Mouse (Mus musculus): ENCODE measurements at regions not wholly inside any gene's neighbourhood (a gene's known extent, or its start where the extent isn't known, plus 50 kb on each side); places are given as distances from the start of the nearest gene placed in this dataset.
A peak's percentile ranks its signal among the peaks of the same experiment; 100 is the strongest.

DNA sequence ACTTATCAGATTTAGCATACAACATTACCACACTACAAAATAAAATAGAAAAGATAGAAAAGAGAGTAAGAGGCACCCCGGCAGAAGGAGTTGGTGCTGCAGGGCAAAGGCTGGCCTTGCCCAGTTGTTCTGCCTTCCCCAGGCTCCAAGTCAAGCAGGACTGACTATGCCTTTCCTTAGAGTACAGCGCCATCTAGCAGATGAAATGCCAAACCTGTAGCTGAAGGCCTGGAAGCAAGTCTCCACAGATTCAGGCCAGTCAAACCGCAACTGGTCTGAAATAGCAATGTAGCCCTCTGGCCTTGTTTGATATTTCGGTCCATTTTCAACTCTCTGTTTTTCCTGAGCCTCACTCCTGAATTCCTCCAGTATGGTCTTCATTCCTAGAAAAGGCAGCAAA lies 312.4 kb upstream of the Clint1 start:
- peak; percentile 56; the same call in 1 of the 2 replicates for ATAC-seq (ENCODE audit: low FRiP score)
- Histone ChIP-seq H3K36me3 (ENCODE audit: control insufficient read depth, insufficient read depth, low read length) (no peaks in the 10 kb centered on the region), H3K4me1 (replicated peaks; ENCODE audit: control insufficient read depth, insufficient read depth, low read length) (no peaks in the 10 kb centered on the region; the same call in 1 of the 2 replicates), H3K9ac (ENCODE audit: low read depth, low read length) (no peak overlapping the region), H3K4me3 (ENCODE audit: low read depth, low read length) (no peak overlapping the region), H3K27me3 (ENCODE audit: control insufficient read depth, insufficient read depth, low read length) (no peaks in the 10 kb centered on the region), H3K9me3 (ENCODE audit: control insufficient read depth, low read length) (no peaks in the 10 kb centered on the region), H3K4me2 (replicated peaks; ENCODE audit: low read depth, low read length) (no peak overlapping the region), H3K27ac (ENCODE audit: low read depth, low read length) (no peak overlapping the region)
- DNase-seq (ENCODE audit: low spot score): peak; percentile 83
- WGBS: 52% methylated on average over 4 of the region's 4 CpGs

DNA sequence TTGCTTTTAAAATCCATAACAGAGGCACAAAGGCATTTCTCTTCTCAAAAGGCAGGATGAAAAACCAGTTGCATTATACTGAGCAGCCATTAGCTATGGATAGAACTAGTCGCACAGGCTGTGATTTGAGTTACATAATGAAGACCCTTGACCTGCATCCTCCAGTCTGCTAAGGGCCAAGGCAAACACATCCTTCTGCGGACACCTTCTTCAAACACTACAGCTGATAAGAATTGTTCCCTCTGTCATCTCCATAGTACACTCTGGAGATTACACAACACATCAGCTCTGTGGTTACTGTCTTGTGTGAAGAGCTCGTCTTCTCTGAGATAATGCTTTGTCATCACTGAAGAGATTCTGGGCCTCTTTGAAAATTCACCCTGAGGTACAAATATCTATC lies 307.3 kb upstream of the Clint1 start:
- H3K36me3 ChIP-seq (ENCODE audit: control insufficient read depth, insufficient read depth, low read length): no peaks in the 10 kb centered on the region
- DNase-seq (ENCODE audit: low spot score): no peak
- WGBS: 94% methylated on average over 3 of the region's 3 CpGs

DNA sequence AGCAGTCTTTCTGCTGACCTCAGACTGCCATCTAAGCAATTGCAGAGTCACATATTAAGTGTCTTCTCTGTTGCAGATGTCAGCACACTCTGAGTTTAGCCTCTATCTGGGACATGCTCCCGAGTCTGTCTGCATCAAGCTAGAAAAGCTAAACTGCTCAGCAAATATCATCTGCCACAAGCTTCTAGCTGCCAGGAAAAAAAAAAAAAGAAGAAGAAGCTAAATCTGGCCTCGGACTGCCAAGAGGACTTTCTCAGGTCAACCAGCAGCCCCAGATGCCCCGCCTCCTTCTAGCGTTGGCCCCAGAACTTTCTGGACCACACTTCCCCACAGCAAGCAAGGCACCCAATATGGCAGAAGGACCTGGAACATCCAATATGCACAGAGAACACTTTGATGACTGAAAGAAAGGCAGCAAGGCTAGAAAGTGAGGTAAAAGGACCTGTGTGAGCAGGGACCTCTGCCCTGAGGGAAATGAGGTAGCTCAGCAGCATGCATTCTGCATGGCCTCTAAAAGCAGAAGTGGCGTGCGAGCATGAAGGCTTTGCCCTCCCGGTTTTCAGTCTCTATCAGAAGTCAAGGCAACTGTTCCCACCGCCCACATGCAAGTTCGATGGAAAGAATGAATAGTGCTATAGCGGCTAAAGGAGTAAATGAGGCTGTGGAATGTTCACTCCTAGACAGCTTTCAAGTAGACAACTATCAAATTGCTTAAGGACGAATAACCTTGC lies 305.8 kb upstream of the Clint1 start:
- no peaks in the 10 kb centered on the region for H3K36me3 ChIP-seq (ENCODE audit: control insufficient read depth, insufficient read depth, low read length)
- no peaks in the 10 kb centered on the region for H3K4me1 ChIP-seq (replicated peaks; ENCODE audit: control insufficient read depth, insufficient read depth, low read length)
- WGBS: 85% methylated on average over 11 of the region's 11 CpGs
- H3K27ac ChIP-seq (ENCODE audit: low read depth, low read length): no peak overlapping the region
- no peak overlapping the region for H3K4me2 ChIP-seq (replicated peaks; ENCODE audit: low read depth, low read length)
- H3K9ac ChIP-seq (ENCODE audit: low read depth, low read length): no peak overlapping the region
- no peaks in the 10 kb centered on the region for H3K9me3 ChIP-seq (ENCODE audit: control insufficient read depth, low read length)
- DNase-seq (ENCODE audit: low spot score): no peak
- H3K27me3 ChIP-seq (ENCODE audit: control insufficient read depth, insufficient read depth, low read length): no peaks in the 10 kb centered on the region
- H3K4me3 ChIP-seq (ENCODE audit: low read depth, low read length): no peak overlapping the region
- ATAC-seq (ENCODE audit: low FRiP score): no peak

More for the DNA sequence above, 307.3 kb upstream of the Clint1 start:
- Histone ChIP-seq H3K9me3 (ENCODE audit: control insufficient read depth, low read length) (no peaks in the 10 kb centered on the region), H3K4me1 (replicated peaks; ENCODE audit: control insufficient read depth, insufficient read depth, low read length) (no peaks in the 10 kb centered on the region), H3K4me2 (replicated peaks; ENCODE audit: low read depth, low read length) (no peak overlapping the region), H3K9ac (ENCODE audit: low read depth, low read length) (no peak overlapping the region), H3K27me3 (ENCODE audit: control insufficient read depth, insufficient read depth, low read length) (no peaks in the 10 kb centered on the region), H3K27ac (ENCODE audit: low read depth, low read length) (no peak overlapping the region), H3K4me3 (ENCODE audit: low read depth, low read length) (no peak overlapping the region)
- no peak for ATAC-seq (ENCODE audit: low FRiP score)

DNA sequence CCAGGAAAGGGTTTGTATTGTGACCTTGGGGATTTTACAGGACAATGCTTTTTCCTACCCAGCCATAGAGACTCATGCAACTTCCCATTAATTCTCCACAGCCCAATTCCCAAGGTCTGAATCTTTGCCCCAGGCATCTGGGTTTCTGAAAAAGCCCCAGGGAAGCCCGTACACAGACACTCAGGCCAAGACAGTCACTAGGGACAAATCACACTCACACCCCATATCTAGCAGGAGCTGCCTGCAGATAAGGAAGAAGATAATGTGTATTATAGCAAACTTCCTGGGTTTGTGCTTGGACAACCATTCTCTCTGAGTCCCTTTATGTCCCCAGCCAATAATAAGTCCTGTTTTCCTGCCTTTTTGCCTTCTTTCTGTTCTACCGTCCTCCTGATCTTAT lies 305.0 kb upstream of the Clint1 start:
- ATAC-seq (ENCODE audit: low FRiP score) (no peak), DNase-seq (ENCODE audit: low spot score) (no peak)
- Histone ChIP-seq H3K9me3 (ENCODE audit: control insufficient read depth, low read length) (no peaks in the 10 kb centered on the region), H3K36me3 (ENCODE audit: control insufficient read depth, insufficient read depth, low read length) (no peaks in the 10 kb centered on the region), H3K9ac (ENCODE audit: low read depth, low read length) (no peak overlapping the region), H3K27ac (ENCODE audit: low read depth, low read length) (no peak overlapping the region), H3K27me3 (ENCODE audit: control insufficient read depth, insufficient read depth, low read length) (no peaks in the 10 kb centered on the region), H3K4me1 (replicated peaks; ENCODE audit: control insufficient read depth, insufficient read depth, low read length) (no peaks in the 10 kb centered on the region), H3K4me3 (ENCODE audit: low read depth, low read length) (no peak overlapping the region), H3K4me2 (replicated peaks; ENCODE audit: low read depth, low read length) (no peak overlapping the region)
- 79% methylated on average over 2 of the region's 2 CpGs for WGBS

DNA sequence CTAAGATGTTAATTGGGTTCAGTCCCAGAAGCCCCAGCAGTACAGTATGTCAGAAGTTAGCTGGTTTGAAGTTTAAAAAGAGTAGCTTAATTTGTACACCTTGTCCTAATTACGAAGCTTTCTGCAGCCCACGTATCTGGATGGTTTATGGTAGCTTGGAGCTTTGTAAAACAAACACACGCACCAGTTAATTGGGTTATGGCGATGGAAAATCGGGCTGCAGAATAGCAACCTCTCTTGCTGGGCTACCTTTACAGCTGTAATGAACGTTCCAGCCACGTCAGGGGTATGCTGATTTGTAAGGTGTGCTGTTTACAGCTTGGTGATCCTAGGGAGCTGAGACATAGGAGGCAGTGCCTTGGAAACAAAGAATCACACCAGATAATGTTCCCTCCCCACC lies 301.5 kb upstream of the Clint1 start:
- Histone ChIP-seq H3K4me2 (replicated peaks; ENCODE audit: low read depth, low read length) (no peak overlapping the region), H3K9ac (ENCODE audit: low read depth, low read length) (no peak overlapping the region), H3K27ac (ENCODE audit: low read depth, low read length) (no peak overlapping the region), H3K9me3 (ENCODE audit: control insufficient read depth, low read length) (no peaks in the 10 kb centered on the region), H3K36me3 (ENCODE audit: control insufficient read depth, insufficient read depth, low read length) (no peaks in the 10 kb centered on the region), H3K27me3 (ENCODE audit: control insufficient read depth, insufficient read depth, low read length) (no peaks in the 10 kb centered on the region), H3K4me3 (ENCODE audit: low read depth, low read length) (no peak overlapping the region), H3K4me1 (replicated peaks; ENCODE audit: control insufficient read depth, insufficient read depth, low read length) (no peaks in the 10 kb centered on the region)
- no peak for ATAC-seq (ENCODE audit: low FRiP score)
- WGBS: 74% methylated on average over 7 of the region's 7 CpGs
- DNase-seq (ENCODE audit: low spot score): no peak

DNA sequence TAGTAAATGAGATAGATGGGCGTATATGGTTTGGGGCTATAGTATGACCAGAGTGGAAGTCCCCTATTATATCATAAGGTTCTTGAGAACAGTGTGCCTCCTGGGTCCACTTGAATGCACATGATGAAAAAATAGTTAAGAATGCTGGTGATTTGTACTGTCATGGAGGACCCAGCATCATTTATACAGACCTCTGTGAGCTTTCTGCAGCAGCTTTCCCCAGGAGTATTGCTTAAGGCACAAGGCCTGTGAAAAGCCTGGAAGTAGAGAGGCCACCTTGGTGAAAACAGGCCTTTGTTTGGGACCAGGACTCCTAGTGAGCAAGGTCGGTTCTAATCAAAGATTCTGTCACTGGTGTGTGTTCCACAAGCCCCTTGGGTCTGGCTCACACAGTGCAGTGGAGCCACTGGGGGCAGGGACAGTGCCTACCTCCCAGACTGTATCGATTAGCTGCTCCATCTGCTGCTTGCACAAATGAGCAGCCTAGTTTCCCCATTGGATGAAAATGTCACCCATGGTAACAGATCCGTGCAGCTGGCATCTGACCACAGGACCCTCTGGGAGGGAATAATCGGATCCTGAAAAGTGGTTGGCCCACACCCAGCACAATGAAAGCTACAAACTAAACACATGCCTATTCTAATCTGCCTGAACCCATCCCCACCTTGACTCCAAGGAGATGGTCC lies 274.2 kb upstream of the Clint1 start:
- Histone ChIP-seq H3K9me3 (ENCODE audit: control insufficient read depth, low read length) (no peaks in the 10 kb centered on the region), H3K4me2 (replicated peaks; ENCODE audit: low read depth, low read length) (no peak overlapping the region), H3K36me3 (ENCODE audit: control insufficient read depth, insufficient read depth, low read length) (no peaks in the 10 kb centered on the region), H3K27ac (ENCODE audit: low read depth, low read length) (peak overlapping the region; percentile 70), H3K9ac (ENCODE audit: low read depth, low read length) (no peak overlapping the region), H3K27me3 (ENCODE audit: control insufficient read depth, insufficient read depth, low read length) (no peaks in the 10 kb centered on the region), H3K4me1 (replicated peaks; ENCODE audit: control insufficient read depth, insufficient read depth, low read length) (peaks cover 5% of the 10 kb centered on the region; the same call in 1 of the 2 replicates), H3K4me3 (ENCODE audit: low read depth, low read length) (no peak overlapping the region)
- ATAC-seq (ENCODE audit: low FRiP score) (peak; percentile 92), DNase-seq (ENCODE audit: low spot score) (peak; percentile 59)
- WGBS: 33% methylated on average over 5 of the region's 5 CpGs

DNA sequence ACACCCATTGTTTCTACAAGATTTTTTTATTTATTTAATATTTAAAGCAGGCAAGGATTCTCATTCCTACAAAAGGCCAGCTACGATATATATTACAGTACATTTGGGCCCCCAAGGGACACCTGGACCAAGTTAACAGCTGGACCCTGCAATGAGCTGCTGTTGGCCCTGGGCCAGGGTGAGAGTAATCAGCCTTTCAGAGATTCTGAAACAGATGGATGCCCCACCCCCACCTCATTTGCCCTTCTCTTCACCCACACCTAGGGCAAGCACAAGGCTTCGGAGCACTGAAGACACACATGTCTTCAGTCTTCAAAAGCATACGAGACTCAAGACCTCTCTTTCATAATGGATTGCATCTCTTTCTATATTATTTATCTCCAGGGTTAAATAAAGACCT lies 259.5 kb upstream of the Clint1 start:
- Histone ChIP-seq H3K36me3 (ENCODE audit: control insufficient read depth, insufficient read depth, low read length) (no peaks in the 10 kb centered on the region), H3K27me3 (ENCODE audit: control insufficient read depth, insufficient read depth, low read length) (no peaks in the 10 kb centered on the region), H3K4me1 (replicated peaks; ENCODE audit: control insufficient read depth, insufficient read depth, low read length) (no peaks in the 10 kb centered on the region), H3K27ac (ENCODE audit: low read depth, low read length) (no peak overlapping the region), H3K4me2 (replicated peaks; ENCODE audit: low read depth, low read length) (no peak overlapping the region), H3K4me3 (ENCODE audit: low read depth, low read length) (no peak overlapping the region), H3K9me3 (ENCODE audit: control insufficient read depth, low read length) (no peaks in the 10 kb centered on the region), H3K9ac (ENCODE audit: low read depth, low read length) (no peak overlapping the region)
- WGBS: 65% methylated on average over 3 of the region's 3 CpGs
- ATAC-seq (ENCODE audit: low FRiP score) (no peak), DNase-seq (ENCODE audit: low spot score) (no peak)

DNA sequence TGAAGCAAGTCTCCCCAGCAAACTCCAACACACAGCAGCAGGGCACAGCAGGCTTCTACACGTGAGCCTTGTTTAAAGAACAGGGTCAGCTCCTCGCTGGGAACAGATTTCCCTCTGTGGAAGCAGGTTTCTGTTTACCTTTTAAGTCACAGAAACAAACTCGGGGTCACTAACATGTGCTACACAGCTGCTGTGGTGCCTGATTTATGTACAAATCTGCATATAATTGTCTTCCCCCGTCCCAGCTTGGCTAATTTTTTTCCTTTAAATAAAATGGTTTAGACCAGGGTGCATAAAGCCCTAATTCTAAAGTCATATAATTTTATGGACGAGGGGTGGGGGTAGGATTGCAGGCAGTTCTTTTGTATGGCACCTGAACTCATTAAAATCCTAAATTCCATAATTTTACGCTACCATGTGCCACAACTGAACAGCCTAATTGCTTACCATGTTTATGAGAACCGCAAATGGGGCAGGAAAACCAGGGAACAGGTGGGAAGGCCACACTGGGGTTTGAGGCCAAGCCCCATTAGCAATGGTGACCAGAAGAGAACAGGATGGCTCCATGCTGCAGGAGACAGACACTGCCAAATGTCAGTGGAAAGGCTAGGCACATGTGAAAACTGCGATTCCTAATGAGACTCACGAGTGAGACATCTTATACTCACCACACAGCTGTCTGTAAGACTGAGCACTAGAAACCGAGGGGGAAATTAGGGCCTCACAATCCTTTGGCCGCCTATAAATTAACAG lies 258.8 kb upstream of the Clint1 start:
- ATAC-seq (ENCODE audit: low FRiP score) (no peak), DNase-seq (ENCODE audit: low spot score) (no peak)
- no peaks in the 10 kb centered on the region for H3K36me3 ChIP-seq (ENCODE audit: control insufficient read depth, insufficient read depth, low read length)
- H3K27me3 ChIP-seq (ENCODE audit: control insufficient read depth, insufficient read depth, low read length): no peaks in the 10 kb centered on the region
- H3K4me2 ChIP-seq (replicated peaks; ENCODE audit: low read depth, low read length): no peak overlapping the region
- no peaks in the 10 kb centered on the region for H3K9me3 ChIP-seq (ENCODE audit: control insufficient read depth, low read length)
- no peak overlapping the region for H3K27ac ChIP-seq (ENCODE audit: low read depth, low read length)
- no peak overlapping the region for H3K9ac ChIP-seq (ENCODE audit: low read depth, low read length)
- 62% methylated on average over 11 of the region's 11 CpGs for WGBS
- no peaks in the 10 kb centered on the region for H3K4me1 ChIP-seq (replicated peaks; ENCODE audit: control insufficient read depth, insufficient read depth, low read length)
- no peak overlapping the region for H3K4me3 ChIP-seq (ENCODE audit: low read depth, low read length)

Data from hindbrain, embryonic 11.5 days (tissue).